Mouse (Mus musculus) granulocyte monocyte progenitor cell, adult 5-6 weeks (primary cell): ENCODE data around the gene Atp2a2. TPM values are rescaled to one million over a fixed set of nuclear protein-coding genes. Genes with fewer than 3 reads are reported as not detected.

Experiments used
- ATAC-seq: replicated peaks from 2 replicates; pipeline ENCODE4 v1.8.0; 2016; ENCODE audit warnings: mild to moderate bottlenecking, moderate TSS enrichment, inconsistent platforms; ENCODE audit not compliant: poor library complexity, severe bottlenecking
- total RNA-seq, 2 experiments: library from RNA; stranded (forward) in 1 of 2; stranded (reverse) in 1 of 2; fragments of 200-712, 200-1000 nt in 1 of 2; fragments of >200 nt in 1 of 2; fragmentation: Nextera tagmentation in 1 of 2; gene quantifications; 2 replicates each; pipeline ENCODE4 v1.2.3; 2014 to 2017

Gene Atp2a2
- 71.0 and 77.6 TPM in 2 replicates for total RNA-seq (2014; fragmentation: Nextera tagmentation)
- 112 and 118 TPM in 2 replicates for total RNA-seq (2017)

DNA sequence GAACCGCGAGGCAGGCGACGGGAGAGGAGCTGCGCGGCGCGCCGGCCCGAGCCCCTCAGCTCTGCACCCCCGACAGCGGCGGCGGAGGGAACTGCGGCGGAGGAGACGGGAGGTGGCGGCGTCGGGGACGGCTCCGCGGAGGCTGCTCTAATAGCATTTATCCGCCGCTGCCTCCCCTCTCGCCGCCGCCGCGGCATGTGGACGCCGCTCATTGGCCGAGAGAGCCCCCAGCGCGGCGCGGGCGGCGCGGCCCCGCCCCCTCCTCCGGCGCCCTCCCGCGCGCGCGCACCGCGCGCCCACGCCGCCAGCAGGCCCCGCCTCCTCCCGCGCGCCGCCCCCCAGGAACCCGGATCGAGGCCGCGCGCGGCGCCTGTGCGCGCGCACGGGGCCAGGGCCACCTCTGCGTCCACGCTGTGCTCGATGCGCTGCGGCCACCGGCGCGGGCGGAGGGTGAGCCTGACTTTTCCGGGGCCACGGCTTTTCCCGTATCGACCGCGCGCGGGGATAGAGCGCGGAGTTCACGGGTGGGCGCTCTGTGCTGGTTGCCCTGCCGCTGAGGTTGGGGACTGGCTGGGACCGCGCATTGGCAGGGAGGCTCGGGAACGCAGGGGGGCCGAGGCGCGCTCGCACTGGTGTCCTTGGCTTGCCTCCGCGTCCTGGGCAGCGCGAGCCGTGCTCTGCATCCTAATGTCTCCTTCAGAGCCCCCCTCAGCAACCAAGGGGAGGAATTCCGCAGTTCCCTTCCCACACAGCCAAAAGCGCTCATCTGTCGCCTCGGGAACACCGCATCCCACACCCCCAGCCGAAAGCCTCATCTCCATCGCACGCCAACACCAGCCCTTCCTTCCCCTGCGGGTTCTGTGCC, at the start of gene Atp2a2:
TSS of gene Atp2a2 (minus strand) at position 149 of the 865 bp plus-strand sequence.
- ATAC-seq, result peak; percentile 80

DNA sequence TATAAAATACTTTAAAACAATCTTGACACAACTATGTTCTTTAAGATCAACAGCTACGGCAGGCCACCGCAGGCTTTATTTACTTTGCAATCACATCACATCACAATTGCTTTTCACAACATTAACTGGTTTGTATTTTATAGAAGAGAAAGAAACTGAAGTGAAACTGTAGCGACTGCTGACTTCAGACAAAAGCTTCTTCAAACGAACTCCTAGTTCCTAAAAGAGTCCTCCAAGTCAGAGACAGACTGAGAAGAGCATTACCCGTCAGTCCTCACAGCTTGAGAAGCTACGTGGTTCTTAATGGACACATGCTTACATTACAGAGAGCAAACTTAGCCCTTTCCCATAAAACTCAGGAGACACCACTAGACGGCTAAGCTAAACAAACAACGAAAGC, 48.4 kb upstream of the Atp2a2 start:
- peak; percentile 38 for ATAC-seq

DNA sequence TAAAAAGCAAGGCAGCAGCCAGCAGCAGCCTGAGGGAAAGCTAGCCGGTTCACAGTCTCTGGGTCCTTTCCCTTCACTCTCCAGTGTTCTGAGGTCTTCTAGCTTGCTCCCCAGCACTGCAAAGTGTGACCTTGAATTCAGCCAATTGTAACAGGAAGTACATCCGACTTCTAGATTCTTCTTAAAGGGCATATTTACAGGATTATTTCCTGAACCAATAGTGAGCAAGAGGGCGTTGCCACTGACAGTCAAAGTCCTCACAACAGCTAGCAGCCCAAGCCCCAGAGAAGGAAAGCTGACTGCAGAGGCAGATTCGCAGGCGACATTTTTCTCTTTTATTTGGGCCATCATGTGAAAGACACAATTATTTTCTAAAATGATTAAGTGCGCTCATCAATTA, 46.6 kb upstream of the Atp2a2 start:
- ATAC-seq, result no peak

DNA sequence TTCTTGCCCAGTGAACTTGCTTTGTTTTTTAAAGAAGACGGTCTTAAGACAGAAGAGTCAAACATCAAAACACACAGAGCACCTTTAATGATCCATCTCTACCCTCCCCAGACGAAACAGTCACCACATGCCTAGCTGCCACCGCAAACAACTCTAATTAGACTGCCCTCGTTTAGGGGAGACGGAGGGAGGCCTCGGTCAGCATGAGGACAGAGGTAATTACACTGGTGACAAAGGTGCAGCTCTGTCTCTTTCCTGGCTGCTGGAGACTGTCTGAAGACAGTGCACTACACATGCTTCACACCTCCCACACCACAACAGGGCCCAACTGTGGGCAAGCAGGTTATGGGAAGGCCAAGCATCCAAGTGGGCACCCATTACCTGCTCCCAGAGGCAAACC, 45.8 kb upstream of the Atp2a2 start:
- no peak for ATAC-seq

DNA sequence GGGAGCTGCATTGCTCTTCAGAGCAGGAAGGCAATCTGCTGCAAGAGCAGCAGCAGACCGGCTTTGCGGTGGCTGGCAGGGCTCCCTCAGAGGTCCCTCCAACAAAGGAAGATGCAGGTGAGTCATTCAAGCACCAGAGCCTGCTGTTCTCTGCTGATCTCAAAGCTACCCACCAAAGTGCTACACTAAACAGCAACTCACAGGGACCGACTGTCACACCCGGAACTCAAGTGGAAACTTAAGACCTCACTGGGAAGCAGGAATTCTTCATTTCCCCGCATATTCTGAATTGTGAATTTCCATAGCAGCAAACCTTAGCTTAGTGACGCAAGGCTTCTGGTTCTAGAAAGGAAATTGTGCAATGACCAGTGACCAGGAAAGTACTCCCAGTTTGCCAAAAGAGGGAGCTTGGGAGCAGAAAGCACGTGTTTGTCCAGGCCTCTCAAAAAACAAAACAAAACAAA, 45.3 kb upstream of the Atp2a2 start:
- ATAC-seq, result peak; percentile 90

DNA sequence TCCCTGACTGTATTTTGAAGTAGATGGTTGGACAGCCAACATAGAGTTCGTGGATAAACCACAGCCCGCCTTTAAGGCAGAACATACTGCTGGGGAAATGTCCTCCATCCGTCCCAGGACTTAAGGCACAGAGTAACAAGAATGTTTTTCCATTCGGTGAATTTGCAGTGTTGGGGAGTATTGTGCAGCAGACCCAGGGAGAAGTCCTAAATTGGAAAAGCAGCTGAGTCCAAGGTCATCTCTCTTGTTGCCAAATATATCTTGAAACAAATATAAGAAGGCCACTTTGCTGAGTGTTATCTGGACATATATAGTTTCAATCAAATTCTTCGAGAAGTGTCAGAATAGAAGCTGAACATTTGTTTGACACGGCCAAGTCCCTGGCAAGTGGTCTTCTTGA, 41.4 kb upstream of the Atp2a2 start:
- no peak for ATAC-seq

DNA sequence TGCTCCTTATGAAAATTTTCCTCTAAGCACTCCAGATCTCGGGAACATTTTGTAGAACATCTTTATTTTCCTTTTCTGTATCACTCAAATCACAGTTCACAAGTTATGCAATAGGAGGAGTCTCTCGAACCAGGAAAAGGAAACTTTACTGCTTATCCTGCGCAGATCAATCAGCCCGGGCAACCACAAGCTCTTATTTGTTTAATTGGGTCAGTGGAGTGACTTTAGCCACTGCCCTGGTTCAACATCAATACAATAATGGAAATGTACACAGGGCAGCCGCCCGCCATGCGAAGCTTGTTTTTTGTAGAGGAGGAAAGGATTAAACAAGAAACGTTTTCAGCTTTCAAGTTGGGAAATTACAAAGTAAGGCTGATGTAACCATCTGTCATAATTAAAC, 39.8 kb upstream of the Atp2a2 start:
- no peak for ATAC-seq

DNA sequence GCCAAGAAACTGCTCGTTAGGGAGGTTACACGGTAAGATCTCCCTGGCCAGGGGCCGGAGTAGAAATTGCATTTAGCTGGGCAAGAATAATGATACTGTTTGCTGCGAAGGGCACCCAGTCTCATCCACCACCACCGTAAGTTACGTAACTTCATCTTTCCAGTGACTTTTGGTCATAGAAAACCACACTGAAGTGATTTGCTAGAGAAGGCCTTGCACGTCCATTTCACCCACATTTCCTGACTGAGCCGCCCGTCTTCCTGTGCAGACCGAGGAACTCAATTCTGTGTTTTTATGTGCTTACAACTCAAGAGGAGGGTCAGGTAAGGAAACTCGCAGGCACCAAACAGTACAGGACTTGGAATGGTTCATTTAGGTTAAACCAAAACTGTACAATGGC, 36.1 kb upstream of the Atp2a2 start:
- ATAC-seq, result peak; percentile 92

DNA sequence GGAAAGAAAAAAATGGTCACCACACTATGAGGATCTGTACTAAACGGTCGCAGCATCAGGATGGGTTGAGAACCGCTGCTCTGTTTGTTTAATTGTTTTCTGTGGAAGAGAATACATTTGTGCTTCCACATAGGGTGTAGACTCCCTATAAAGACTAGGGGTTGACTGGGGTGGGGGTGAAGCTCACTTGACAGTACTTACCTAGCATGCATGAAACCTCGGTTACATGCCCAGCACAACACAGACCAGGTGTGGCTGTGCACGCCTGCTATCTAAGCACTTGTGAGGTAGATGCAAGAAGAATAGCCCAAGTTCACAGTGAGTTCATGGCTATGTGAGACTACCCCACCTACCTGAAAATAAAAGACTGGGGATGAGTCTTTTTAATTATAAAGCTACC, 35.6 kb upstream of the Atp2a2 start:
- no peak for ATAC-seq

DNA sequence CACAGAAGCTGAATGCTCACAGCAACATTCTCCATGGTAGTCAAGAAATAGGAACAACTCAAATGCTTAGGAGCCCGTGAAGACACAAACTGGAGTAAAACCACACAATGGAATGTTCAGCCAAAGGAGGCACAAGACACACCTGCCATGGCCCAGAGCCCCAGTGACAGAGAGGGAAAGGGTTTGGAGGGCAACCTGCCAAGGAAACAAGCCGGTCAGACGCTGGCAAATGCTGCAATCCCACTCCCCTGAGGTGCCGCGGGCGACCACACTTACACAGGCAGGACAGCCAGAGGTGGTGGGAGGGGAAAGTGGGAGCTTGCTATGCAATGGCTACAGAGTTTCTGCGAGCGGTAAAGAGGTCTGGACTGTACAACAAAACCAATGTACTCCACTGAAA, 31.9 kb upstream of the Atp2a2 start:
- ATAC-seq, result no peak

DNA sequence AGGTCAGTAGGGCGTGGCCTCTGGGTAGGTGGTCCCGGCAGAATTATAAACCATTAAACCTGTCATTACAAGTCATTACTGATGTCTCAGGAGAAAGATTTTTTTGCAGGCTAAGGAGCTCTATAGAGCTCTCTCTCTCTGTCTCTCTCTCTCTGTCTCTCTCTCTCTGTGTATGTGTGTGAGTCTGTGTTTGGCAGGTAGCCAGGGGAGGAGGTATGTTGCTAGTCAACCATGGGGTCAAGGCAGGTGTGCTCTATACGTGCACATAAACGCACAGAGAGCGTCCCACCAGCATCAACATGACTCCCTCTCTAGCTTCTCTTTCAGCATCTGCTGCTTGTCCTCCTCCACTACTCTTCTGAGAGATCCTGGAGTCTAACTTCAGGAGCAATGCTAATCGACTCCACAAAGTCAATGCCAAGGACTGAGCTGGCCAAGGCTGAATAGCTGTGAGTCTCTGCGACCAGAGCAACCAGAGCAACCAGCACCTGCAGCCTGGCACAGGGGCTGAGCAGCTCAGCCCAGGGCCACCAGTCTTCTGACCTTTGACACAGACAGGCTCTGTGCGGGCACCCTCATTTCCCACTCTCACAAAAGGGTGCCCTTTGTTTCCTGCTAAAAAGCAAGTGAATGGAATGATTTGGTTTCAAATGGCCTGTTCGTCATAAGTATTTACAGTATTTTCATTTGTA, 28.0 kb upstream of the Atp2a2 start:
- ATAC-seq, result no peak

DNA sequence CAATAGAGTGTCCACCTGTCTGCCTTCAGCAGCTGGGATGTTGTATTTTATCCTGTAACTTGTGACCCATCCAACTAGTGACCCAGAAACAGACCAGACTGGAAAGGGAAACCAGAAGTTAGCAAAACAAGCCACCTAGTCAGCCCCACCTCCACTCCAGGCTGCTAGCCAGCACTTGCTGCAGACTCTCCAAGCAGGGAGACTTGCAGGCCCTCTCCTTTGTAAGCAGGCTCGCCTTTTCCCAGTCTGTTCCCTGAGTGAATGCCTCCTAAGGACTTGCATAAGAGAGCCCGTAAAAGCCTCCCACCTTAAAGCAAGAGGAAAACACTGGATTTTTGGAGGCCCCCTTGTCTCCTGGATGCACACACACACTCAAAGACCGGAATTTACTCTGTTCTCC, 27.3 kb upstream of the Atp2a2 start:
- no peak for ATAC-seq

DNA sequence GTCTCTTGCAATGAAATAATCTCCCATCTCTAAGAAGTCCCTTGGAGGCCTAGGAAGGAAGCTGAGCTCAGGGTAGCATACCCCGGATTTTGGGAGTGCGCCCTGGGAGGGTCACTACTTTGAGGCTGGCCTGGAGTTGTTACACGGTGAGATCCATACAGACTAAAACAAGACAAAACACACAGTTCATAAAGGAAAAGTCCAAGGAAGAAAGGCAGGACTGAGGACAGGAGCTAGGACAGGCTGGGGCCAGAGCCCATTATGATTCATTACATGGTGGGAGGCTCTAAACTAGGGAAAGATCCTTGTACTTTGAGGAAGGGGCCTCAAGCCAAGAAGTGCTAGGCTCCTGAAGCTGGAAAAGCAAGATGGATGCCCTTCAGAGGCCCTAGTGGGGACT, 26.6 kb upstream of the Atp2a2 start:
- ATAC-seq, result no peak

DNA sequence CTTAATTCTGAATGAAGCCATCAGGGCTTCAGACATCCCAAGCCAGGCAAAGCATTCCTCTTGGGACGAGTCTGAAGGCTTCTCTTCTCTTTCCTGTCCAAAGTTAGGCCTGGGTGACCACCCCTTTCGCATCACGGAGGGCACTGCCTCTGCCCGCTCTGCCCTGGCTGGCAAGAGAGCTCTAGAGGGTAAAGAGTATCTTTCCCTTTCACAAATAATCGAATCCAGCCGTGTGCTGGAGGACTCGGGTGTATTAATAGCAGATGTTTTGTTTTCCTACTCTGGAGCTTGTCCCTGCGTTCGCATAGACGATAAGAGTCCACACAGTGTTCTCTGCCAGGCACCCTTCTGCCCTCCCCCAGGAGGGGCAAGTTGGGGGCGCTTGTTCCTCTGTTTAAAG, 25.7 kb upstream of the Atp2a2 start:
- no peak for ATAC-seq

DNA sequence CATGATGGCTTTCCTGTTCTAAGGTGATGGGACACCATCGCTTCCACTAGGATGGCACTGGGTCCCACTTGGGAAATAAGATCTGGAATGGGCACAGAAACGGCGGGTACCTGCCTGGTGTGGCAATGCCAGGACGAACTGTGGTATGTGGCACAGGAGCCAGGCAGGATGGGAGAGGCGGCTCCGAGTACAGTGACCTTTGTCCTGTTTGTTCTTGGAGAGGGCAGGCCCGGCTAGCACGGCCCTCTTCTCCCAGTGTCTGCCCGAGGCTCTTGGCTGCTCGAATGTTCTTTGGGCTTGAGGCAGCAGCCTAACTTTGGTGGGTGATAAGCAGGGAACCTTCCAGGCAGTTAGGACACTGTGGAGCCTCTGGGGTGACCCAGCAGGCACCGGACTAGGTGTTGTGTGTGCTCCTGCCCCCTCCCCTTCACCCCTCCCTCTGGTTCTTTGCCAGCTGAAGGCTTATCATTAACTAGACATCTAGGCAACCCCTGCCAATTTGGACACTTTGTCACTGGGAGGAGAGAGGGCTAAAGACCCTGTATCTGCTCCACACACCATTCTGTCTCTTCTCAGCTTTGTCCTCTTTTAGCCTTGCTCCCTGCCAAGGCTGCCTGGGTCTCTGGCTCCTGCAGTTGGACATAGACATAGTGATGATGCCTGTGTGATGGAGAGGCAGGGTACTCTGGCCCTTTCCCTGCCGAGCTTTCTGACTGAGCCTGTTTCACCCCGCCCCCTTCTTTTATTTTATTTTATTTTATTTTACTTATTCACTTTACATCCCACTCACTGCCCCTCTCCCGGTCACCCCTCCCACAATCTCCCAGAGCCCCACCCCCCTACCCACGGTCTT, 25.1 kb upstream of the Atp2a2 start:
- ATAC-seq, result no peak

DNA sequence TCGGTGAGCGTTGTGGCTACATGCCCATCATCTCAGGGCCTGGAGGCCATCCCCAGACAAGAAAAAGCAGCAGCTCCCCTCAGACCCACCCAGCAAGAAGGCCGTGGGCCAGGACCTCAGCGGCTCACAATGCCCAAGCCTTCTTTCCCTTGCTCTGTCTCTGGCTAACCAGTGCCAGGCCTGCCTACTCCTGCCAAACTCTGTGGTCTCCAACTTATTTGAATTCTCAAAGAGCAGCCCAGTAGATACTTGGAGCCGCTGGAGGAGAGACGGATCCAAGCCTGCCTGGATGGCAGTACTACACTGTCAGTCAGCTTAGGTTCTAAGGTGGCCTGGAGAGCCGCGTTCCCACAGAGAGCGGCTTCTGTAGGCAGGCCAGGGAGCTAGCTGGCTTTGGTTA, 24.4 kb upstream of the Atp2a2 start:
- no peak for ATAC-seq

DNA sequence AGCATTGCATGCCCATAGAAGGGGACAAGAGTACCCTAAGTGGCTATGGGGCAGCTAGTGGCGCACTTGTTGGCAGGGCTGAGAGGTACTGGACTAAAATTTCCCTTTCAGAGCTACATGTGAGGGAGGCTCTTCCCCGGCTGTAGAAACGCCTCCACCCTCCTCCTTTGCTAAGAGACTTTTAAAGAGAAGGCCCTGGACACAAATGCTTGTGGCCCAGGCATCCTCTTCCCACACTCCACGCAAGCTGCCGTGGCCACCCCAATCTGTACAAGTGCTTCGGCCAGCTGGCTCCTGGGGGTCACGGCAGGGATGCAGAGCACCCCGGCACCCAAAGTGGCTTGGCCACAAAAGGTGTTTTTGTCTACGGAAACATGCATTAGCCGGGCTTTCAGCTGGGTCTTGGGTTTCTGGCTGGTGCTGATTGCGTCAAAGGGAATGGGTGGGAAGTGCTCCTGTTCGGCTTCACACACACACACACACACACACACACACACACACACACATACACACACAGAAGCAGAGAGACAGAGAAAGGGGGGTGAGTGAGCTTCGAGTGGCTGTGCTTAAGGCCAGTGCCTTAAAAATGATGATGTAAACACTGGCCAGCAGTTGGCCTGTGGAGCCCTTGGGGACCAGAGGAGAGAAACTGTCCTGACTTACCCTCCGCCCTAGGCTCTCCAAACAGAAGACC, 23.4 kb upstream of the Atp2a2 start:
- ATAC-seq, result no peak

DNA sequence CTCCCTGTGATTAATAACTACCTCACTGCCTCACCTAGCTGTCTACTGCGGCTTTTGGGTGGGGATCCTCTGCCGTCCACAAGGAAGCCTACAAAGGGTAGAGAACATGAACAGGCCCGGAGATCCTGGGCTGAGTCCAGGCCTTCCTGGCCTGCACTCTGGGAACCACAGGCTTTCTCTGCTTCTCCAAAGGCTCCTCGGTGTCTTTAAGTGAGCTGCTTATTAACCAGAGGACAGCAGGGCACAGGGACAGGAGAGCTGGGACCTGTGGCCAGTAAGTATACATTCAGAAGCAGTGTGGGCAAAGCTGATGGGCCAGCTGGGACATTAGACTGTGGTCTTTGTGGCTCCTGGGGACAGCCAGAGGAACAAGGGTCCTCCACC, 22.8 kb upstream of the Atp2a2 start:
- no peak for ATAC-seq

DNA sequence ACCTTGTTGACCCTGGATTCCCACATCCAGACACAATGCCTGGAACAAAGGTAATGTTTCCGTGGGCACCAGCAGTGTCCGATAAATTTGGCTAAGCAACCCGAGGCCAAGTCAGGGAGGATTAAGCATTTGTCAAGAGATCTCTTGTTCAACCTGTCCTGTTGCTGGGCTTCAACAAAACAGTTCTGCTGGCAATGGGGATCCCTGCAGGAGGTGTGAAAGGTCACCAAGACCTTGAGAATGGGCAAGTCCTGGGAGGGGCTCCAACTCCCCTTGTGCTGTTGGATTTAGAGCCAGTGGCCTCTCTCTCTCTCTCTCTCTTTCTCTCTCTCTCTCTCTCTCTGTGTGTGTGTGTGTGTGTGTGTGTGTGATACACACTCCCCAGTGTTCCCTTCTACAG, 22.2 kb upstream of the Atp2a2 start:
- ATAC-seq, result no peak

DNA sequence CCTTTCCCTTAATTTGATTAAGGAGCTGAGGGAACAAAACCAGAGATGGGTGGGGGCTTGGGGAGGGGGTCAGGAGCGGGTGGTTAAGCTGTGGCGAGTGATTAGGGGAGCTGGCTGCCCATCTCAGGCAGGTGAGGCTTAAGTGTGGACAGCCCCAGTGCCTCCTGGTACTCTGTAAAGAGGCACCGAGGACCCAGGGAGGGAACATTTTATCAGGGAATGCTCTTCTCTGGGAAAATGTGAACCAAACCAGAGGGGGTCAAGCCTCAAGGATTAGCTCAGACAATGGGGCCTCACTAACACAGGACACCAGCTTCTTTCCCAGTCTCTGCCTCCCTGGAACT, 19.1 kb upstream of the Atp2a2 start:
- ATAC-seq, result no peak
